Mouse (Mus musculus) heart, postnatal 10 days (tissue): ENCODE data around the gene Pla2g2e. TPM values are rescaled to one million over a fixed set of nuclear protein-coding genes. Genes with fewer than 3 reads are reported as not detected.
"Not testable (repeated sequence)": the region's sequence is repeated elsewhere in the genome, so short reads cannot be mapped to it uniquely, and the experiment has no call there.

Experiments used
- DNase-seq, 2 experiments: peaks; one replicate each; pipeline ENCODE4 v3.0.0; 2021
- intact Hi-C: fragments of 180-260 bp; cut with DNase I; formaldehyde crosslinking; loops from one replicate; pipeline ENCODE4 v1.15.1; 2025
- total RNA-seq, 2 experiments: library from RNA; stranded (reverse); gene quantifications; 2 replicates each; pipeline ENCODE4 v1.2.3; 2021

Gene Pla2g2e
- total RNA-seq, 2 experiments from 2014 or later, result 0.84 to 3.1 TPM

DNA sequence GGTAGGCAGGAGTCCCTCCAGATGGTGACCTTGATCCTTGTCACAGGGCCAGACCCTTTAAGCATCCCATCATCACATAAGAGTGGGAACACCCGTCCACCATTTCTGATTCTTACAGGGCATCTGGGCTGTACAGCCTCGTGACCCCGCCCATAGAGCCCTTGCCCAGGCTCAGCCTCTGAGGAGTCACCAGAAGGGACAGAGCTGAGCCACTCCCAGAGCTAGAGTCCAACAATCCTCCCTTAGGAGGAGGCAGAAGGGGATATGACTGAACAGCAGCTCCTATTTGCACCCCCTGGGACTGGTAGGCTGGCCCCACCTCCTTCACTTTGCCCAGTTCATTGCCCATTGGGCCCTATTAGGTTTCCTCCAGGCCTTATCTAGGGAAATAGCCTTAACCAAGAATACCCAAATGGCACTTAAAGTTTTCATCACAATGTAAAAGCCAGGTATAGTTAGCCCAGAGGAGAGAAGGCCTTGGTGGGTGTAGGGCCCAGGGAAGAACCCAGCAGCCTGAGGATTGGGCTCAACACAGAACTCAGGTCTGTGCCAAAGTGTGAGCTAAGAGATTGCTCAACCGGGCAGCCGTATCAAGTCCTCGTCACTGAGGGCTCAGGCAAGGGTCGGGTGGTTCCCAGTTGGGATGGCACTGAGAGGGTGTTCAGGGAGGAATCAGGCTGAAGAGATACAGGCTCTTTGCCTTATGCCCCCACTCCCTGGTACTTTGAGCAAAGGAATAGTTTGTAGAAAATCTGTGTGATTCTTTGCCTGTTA is 3.3 kb downstream of the Pla2g2e start:
- no peak for DNase-seq
- intact Hi-C loops, result no loop called here

DNA sequence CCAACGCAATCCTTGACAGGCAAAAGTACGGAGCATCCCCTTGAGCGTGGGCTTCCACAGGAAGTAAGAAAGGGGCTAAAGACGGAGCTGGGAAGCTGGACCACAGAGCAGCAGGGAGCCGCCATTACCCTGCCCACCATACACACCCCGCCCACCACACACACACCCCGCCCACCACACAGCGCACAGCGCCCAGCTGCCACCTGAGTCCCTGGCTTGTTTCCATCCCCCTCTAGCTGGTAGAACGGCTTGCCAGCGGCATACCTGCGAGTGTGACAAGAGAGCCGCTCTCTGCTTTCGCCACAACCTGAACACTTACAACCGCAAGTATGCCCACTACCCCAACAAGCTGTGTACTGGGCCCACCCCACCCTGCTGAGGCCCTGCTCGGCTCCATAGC is 4.4 kb downstream of the Pla2g2e start:
- intact Hi-C loops, result no loop called here
- DNase-seq, result no peak

GRCm38 (mm10) chr4:138884261-138884660 is 6.5 kb downstream of the Pla2g2e start:
- peak; percentile 82 to 95 for DNase-seq
- intact Hi-C loops, result loop anchor here (1.0 kb wide), 1 partner anchor 18 kb away; no protein-coding TSS in a partner anchor

- DNase-seq, result no peak
- intact Hi-C loops, result no loop called here
Measured at GRCm38 (mm10) chr4:138889165-138889564, 11.4 kb downstream of the Pla2g2e start.

GRCm38 (mm10) chr4:138889635-138890034 is 11.9 kb downstream of the Pla2g2e start:
- DNase-seq, result no peak
- intact Hi-C loops, result no loop called here

DNA sequence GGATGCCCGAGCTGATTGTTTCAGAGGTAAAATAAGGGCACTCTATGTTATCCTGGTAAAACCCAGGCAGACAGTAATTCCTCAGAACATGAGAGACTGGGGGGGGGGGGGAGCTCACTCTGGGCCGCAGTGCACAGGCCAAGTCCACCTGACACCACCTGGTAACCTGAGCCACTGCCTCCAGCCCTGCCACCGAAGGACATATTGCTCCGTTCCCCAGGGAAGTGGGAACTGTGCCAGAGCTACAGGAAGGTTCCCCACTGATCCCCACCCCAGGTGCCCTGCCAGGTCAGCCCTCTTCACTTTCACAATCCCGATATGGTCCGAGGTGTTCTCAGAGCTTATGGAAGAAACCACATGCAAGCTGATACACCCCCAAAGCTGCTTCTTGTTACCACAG is 14.9 kb downstream of the Pla2g2e start:
- intact Hi-C loops, result no loop called here
- no peak for DNase-seq

- DNase-seq, intact Hi-C loops: not testable (repeated sequence)
Measured at GRCm38 (mm10) chr4:138893789-138894188, 16.0 kb downstream of the Pla2g2e start.

GRCm38 (mm10) chr4:138899361-138899760 is 21.6 kb downstream of the Pla2g2e start:
- DNase-seq, result no peak
- intact Hi-C loops, result no loop called here

DNA sequence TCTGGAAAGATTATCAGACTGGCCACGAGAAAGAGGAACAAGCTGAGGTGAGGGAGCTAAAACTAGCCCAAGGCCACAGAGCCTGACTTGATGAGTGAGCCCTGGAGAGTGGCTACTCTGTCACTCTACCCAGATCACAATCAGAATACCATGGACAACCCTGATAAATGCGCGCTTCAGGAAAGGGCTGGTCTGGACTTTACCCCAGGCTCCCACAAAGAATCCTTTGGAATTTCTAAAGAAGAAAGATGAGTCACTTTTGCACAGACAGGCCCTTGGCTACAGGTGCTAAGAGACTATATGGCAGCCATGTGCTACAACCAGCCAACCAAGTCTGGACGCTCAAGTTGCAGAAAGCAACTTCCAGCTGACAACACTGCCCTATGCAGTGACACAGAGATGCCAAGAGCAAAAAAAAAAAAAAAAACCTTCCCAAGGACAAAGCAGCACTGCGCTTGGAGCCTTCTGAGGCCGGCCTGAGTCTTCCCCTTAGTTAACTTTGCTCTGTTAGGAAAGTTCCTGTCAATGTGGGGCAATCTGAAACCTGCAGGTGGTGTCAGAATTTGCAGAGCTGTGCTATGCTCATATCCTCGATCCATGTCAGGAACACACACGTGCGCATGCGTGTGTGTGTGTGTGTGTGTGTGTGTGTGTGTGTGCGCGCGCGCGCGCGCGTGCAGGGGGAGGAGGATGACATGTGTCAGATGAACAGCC is 28.0 kb downstream of the Pla2g2e start:
- no peak for DNase-seq
- intact Hi-C loops, result no loop called here

DNA sequence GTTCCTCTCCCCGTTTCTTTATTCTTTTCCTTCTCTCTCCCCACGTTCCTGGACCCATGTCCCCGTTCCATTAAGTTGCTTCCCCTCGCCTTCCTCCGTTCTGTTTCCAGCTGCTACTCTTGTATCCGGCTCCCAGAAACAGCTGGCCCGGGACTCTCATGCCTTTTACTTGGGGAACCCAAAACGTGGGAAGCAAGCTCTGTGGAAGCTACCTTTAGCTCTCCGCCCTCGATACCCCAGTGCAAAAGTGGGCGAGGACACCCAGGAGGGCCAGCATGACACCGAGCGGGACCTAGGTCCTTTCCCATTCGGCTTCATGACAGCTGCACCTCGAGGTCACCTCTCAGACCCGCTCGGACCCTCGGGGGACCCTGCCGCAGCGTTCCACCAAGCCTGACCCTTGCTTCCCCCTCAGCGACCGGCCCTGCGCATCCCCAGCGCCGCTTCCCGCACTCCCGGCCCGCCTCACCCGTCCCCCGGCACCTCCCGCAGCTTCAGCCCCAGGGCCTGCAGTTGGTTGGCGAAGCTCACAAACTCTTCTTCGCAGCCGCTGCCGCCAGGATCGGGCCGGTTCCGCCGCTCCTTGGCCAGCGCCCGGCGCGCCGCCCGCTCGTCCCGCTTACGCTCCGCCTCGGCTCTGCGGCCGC is 35.5 kb downstream of the Pla2g2e start:
- intact Hi-C loops, result no loop called here
- no peak for DNase-seq

GRCm38 (mm10) chr4:138913797-138914196 is 36.1 kb downstream of the Pla2g2e start, which contains the start of gene Otud3:
TSS of gene Otud3 (minus strand) at chr4:138913945.
- DNase-seq, result peak; percentile 96 to 97
- intact Hi-C loops, result no loop called here

DNA sequence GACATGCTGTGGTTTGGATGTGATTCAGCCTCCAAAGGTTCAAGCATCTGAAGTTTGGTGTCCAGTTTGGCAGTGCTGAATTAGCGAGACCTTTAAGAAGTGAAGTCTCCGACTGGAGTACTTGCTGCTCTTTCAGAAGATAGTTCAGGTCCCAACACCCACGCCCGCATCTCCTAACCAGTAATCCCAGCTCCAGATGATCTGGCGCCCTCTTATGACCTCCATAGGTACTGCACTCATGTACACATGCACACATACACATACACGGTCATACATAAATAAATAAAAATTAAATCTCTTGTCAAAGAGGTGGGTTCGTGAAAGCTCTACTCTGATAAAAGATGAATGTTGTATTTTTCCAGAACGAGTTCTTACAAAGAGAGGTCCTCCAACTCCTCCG is 39.5 kb downstream of the Pla2g2e start:
- intact Hi-C loops, result no loop called here

DNA sequence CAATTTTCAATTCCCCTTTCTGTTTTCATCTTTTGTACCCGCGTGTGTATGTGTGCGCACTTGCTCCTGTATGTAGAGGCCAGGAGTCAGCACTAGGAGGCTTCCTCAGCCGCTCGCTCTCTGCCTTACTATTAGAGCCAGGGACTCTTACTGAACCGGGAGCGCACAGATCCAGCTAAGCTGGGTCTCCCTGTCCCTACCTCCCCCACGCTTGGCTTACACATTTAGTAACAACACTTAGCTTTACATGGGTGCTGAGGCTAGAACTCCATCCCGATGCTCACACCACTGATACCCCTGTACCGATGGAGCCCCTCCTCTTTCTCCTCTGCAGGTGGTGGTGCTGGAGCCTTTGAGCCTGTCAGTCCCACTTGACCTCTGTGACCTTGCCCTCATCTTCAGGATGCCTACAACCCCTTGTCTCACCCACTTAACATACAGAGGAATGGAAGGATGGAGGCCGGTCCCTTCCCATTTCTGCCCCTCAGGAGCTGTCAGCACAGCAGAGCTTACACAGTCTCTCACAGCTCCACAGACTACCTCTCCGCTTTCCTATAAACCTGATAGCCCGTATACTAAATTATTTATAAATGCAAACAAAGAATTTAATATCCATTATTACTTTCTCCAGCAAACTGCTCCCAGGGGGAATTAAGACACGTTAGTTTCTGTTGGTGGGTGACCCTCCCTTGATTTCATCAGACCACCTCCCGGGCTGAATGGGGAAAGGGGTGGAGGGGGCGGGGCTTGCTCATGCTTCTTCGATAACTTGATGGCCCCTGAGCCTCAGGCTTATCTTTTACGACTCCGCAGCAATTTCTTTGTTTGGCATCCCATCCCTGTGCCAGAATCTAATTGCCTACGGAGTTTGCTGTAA is 43.8 kb downstream of the Pla2g2e start:
- DNase-seq, result no peak
- intact Hi-C loops, result loop anchor here (1.0 kb wide), 2 partner anchors 80 to 157 kb away; no protein-coding TSS in a partner anchor

More for the DNA sequence above, 39.5 kb downstream of the Pla2g2e start:
- DNase-seq, result no peak

- DNase-seq, result peak; percentile 96 to 99
- intact Hi-C loops, result loop anchor here (1.0 kb wide), 2 partner anchors 79 to 156 kb away; no protein-coding TSS in a partner anchor
Measured at GRCm38 (mm10) chr4:138922131-138922459, 44.4 kb downstream of the Pla2g2e start.

- DNase-seq, result no peak
- intact Hi-C loops, result no loop called here
Measured at GRCm38 (mm10) chr4:138925561-138925960, 47.8 kb downstream of the Pla2g2e start.

Other genes starting within 250 kb of the Pla2g2e start
- gene Vwa5b1, start 242.1 kb upstream of the Pla2g2e start, total RNA-seq, result under 1 TPM in 1 of 2 experiments, not detected in 1; 0.07 TPM
- gene Pla2g2c, start 153.2 kb upstream of the Pla2g2e start, total RNA-seq, result not detected
- 1 to 10 TPM; 1.7 to 2.8 TPM for gene Ubxn10, start 140.8 kb upstream of the Pla2g2e start, total RNA-seq
- gene Pla2g2f, start 120.3 kb upstream of the Pla2g2e start, total RNA-seq, result under 1 TPM; 0.10 to 0.12 TPM
- gene Pla2g2d, start 102.2 kb upstream of the Pla2g2e start, total RNA-seq, result not detected
- gene Pla2g5, start 14.5 kb upstream of the Pla2g2e start, total RNA-seq, result 10 to 100 TPM; 17.5 to 23.3 TPM
- gene Gm13030, start 4.0 kb upstream of the Pla2g2e start, total RNA-seq, result not detected
- 1 to 10 TPM; 8.7 to 9.2 TPM for gene Otud3, start 36.0 kb downstream of the Pla2g2e start, total RNA-seq
- not detected for gene Rnf186, start 89.2 kb downstream of the Pla2g2e start, total RNA-seq
- 10 to 100 TPM; 12.7 to 13.9 TPM for gene Tmco4, start 94.9 kb downstream of the Pla2g2e start, total RNA-seq
- gene Htr6, start 197.6 kb downstream of the Pla2g2e start, total RNA-seq, result not detected
- gene Nbl1, start 215.1 kb downstream of the Pla2g2e start, total RNA-seq, result 10 to 100 TPM; 27.9 to 36.3 TPM